Mouse (Mus musculus) megakaryocyte, adult 5-6 weeks (primary cell): Measurements from ENCODE around the gene Rnf216. TPM values are rescaled to one million over a fixed set of nuclear protein-coding genes. Genes with fewer than 3 reads are reported as not detected.
A peak's percentile ranks its signal among the peaks of the same experiment; 100 is the strongest.
"Not testable (repeated sequence)": the region's sequence is repeated elsewhere in the genome, so short reads cannot be mapped to it uniquely, and the experiment has no call there.

Experiments used
- ATAC-seq: 2 replicates; pipeline ENCODE4 v1.8.0; 2016; ENCODE audit warnings: mild to moderate bottlenecking, inconsistent platforms; ENCODE audit not compliant: poor library complexity, severe bottlenecking
- total RNA-seq, 2 experiments: library from RNA; stranded (forward) in 1 of 2; stranded (reverse) in 1 of 2; fragments of 153-499, 151-499 nt in 1 of 2; fragments of 221-1000, 200-1000 nt in 1 of 2; gene quantifications; 2 replicates each; pipeline versions ENCODE4 v1.2.3 to v1.2.4; 2015 to 2017

Gene Rnf216
- total RNA-seq (2015) (37.2 and 44.1 TPM in 2 replicates), total RNA-seq (2017) (38.1 and 57.9 TPM in 2 replicates)

DNA sequence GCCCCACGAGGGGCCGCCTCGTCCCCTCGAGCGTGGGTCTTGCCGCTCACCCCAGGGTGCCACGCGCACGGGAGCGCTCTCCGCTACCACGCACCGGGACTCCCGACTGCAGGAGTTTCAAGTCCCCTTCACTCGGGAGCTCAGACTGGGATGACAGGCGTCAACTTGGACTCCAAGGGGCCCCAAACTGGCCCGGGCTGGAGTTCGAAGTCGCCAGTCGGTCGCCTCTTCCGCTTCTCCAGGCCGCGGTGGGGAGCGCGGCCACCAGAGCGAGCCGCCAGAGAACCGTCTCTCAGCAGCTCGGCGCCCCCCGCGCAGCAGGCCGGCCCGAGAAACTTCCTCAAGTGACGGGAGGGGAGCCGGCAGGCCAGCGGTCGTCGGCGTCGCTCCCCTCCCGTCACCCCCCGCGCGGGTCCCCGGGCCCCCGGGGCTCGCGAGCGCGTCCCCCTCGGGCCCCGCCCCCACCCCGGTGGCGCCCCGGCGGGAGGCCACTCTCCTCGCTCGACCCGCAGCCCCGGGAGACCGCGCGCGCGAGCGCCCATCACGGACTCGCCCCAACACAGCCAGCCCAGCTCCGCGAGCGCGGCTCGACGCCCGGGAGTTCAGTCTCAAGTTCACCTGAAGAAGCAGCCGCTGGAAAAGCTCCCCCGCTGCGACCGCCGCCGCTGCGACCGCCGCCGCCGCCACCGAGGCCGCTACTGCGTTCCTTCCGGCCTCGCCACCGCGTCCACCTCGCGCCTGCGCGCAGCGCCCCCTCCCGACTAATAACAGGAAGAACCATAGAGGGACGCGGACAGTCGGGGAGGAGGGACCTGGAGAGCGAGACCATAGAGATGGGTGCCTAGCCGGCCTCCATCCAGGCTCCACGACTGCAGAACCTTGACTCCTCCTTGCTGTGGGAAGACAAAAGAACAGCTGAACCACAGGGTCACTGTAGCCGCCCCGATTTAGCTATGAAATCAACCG lies at the start of gene Rnf216:
Gene Rnf216, minus strand, starts transcription at position 714 of the 966 bp plus-strand sequence.
- peak; percentile 99 for ATAC-seq

GRCm38 (mm10) chr5:143155534-143155933 lies 42.7 kb upstream of the Rnf216 start:
- ATAC-seq = no peak

- no peak for ATAC-seq
Observed at GRCm38 (mm10) chr5:143153756-143154155, 41.0 kb upstream of the Rnf216 start.

- ATAC-seq = no peak
Observed at GRCm38 (mm10) chr5:143150044-143150443, 37.2 kb upstream of the Rnf216 start.

- no peak for ATAC-seq
Observed at GRCm38 (mm10) chr5:143149536-143149935, 36.7 kb upstream of the Rnf216 start.

GRCm38 (mm10) chr5:143148661-143149060 lies 35.9 kb upstream of the Rnf216 start:
- no peak for ATAC-seq

DNA sequence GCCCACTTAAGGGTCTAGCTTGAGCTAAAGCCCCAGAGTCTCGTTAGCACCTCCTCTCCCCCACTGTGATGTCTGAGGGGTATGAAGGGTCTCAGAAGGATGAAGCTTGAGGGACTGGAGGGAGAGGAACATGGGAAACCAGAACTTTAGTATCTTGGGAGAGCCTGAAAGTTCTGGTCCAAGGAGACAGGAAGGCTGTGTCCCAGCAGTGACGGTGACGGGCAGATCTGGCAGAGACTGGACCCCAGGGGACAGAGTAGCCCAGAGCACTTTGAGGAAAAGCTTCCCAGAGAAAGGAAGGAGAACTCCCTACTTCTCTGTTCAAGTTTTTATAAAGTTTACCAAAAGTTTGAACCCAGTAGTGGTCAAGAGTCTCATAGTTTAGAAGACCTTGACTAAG lies 34.7 kb upstream of the Rnf216 start, which contains the start of gene Olfr718-ps1:
Gene Olfr718-ps1, minus strand, starts transcription at position 101 of the 400 bp plus-strand sequence.
- no peak for ATAC-seq

DNA sequence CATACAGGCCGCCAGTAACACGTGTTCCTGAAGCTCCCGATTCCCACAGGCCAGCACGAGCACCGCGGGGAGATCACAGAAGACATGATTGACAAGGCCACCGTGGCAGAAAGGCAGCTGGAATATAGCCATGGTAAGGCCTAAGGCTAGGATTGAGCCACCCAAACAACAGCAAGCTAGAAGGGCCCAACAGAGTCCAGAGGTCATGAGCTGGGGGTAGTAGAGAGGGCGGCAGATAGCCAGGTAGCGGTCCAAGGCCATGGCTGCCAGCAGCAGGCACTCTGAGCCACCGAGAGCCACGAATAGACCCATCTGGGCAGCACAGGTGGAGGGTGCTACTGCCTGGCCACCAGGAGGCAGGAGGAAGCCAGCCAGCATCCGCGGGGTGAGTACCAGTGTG lies 24.8 kb upstream of the Rnf216 start:
- no peak for ATAC-seq

DNA sequence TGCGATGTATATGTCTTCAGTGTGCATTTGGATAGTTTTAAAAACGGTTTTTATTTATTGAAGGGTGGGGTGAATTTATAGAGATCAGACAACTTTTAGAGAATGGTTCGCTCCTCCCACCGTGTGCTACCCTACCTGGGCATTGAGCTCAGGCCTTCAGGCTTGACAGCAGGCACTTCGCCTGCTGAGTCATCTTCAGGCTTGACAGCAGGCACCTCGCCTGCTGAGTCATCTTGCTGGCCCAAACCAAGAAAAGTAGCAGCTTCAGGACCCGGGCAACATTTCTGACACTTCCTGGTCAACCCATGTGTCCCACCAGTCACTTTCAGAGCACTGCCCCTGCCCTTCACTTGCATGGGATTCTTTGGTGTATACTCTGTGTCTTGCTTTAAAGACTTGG lies 22.2 kb upstream of the Rnf216 start:
- ATAC-seq = no peak

GRCm38 (mm10) chr5:143134216-143135010 lies 21.6 kb upstream of the Rnf216 start:
- not testable (repeated sequence) for ATAC-seq

DNA sequence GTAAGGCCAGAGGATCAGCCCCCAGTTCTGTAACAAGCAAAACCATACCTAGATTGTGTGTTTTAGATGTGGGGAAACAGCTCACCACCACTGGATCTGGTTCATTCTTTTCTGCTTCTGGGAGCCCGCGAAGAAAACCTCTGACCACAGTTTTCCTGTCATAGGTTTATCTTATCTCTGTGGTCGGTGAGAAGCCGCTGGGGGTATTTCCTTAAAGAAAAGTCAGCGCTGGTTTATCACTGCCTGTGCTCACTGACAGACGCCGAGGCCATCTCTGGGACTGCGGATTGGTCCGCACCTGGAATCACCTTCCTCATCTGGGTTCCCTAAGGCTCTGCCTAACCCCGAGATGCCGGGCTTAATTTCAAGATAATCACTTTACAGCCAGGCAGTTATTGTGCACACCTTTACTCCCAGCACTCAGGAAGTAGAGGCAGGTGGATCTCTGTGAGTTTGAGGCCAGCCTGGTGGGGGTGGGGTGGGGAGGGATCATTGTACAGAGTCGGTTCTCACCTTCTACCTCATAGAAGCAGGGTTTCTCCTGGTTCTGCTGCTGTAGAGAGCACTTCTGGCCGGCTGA lies 20.2 kb upstream of the Rnf216 start:
- peak; percentile 30 for ATAC-seq

DNA sequence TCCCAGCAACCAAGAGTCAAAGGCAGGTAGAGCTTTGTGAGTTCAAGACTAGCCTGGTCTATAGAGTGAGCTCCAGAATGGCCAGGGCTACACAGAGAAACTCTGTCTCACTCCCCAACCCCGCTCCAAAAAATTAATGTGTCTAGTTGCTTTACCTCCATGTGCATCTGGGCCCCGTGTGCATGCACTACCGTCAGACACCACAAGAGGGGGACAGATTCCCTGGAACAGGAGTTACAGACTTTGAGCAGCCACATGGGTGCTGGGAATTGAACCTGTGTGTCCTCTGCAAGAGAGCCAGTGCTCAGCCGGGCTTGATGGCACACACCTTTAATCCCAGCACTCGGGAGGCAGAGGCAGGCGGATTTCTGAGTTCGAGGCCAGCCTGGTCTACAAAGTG lies 17.5 kb upstream of the Rnf216 start:
- peak; percentile 63 for ATAC-seq

DNA sequence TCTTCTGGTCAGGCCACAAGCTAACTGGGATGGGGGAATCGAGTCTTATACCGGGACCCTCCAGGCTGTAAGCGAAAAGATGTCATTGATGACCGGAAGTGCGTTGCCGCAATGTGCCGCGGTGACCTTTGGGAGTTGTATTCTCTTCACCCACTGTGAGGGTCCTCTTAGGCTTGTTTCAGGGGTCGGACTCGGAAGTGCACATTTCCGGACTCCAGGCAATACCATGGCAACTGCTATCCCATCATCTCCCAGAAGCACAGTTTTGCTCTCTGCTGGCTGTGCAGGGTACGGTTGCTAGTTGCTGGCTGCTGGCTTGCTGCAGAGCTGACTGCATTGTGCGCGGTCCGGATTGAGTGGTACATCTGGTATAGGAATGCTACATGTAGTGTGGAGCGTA lies 16.3 kb upstream of the Rnf216 start:
- ATAC-seq = no peak

GRCm38 (mm10) chr5:143127837-143128236 lies 15.0 kb upstream of the Rnf216 start:
- no peak for ATAC-seq

DNA sequence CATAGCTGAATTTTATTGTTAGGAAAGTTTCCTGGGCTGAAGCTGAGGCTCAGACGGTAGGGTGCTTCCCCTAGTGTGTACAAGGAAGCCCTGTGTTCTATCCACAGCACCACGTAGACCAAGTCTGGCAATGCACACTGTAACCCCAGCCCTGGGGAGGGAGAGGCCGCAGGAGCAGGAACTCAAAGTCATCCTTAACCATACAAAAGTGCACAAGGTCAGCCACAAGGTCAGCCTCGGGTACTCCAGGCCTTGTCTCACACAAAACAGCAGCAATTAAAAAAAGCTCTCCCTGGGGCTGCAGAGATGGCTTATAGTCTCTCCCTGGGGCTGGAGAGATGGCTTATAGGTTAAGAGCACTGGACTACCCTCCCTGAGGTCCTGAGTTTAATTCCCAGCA lies 14.1 kb upstream of the Rnf216 start:
- no peak for ATAC-seq

GRCm38 (mm10) chr5:143126089-143126488 lies 13.3 kb upstream of the Rnf216 start:
- ATAC-seq = no peak

- ATAC-seq = no peak
Observed at GRCm38 (mm10) chr5:143125601-143126000, 12.8 kb upstream of the Rnf216 start.

GRCm38 (mm10) chr5:143124805-143125378 lies 12.1 kb upstream of the Rnf216 start:
- ATAC-seq = no peak

- no peak for ATAC-seq
Observed at GRCm38 (mm10) chr5:143122673-143123072, 9.9 kb upstream of the Rnf216 start.

DNA sequence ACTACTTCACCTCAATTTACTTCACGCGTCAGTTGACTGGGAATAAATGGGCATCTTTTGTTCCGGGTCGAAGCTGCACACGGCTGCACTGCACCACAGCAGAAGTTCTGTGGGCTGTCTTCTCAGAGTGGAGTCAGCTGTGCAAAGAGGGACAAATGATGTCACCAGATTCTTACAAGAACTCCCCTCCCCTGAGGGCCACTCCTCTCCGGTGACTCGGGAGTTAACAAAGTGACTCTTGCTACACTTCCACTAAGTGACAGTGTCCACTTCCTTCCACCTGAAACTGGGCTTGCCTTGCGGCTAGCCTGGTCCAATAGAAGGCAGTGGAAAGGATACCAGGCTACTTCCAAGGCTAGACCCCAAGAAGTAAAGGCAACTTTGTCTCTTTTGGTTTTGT lies 9.3 kb upstream of the Rnf216 start:
- ATAC-seq = peak; percentile 94

GRCm38 (mm10) chr5:143106842-143107241 lies 6.0 kb downstream of the Rnf216 start:
- no peak for ATAC-seq
